Mouse (Mus musculus) liver, embryonic 18 days (tissue): ENCODE measurements around the gene Gipr. TPM values are rescaled to one million over a fixed set of nuclear protein-coding genes. Genes with fewer than 3 reads are reported as not detected.

Experiments used
- polyA plus RNA-seq: library from polyadenylated mRNA; depleted of rRNA; stranded (reverse); fragments of >200 nt; gene quantifications from 2 replicates; pipeline ENCODE4 v1.2.3, GENCODE M21; 2012; rRNA removed

Gipr gene
- polyA plus RNA-seq: 1.00 and 2.3 TPM in 2 replicates

GRCm38 (mm10) chr7:19165656-19166423 is at the start of gene Gipr:
Gene Gipr (minus strand): TSS chr7:19166127.

GRCm38 (mm10) chr7:19211996-19212755 is 46.2 kb upstream of the Gipr start, which contains the start of gene Gpr4:
Gene Gpr4 (plus strand): TSS chr7:19212538.

GRCm38 (mm10) chr7:19175708-19176515 is 10.0 kb upstream of the Gipr start, which contains the start of gene Eml2:
Gene Eml2 (plus strand): TSS chr7:19176421.

GRCm38 (mm10) chr7:19149626-19150025 is 16.3 kb downstream of the Gipr start, which contains the start of gene Snrpd2:
Gene Snrpd2 (plus strand): TSS chr7:19149722.

GRCm38 (mm10) chr7:19148875-19149541 is 16.9 kb downstream of the Gipr start, which contains the start of gene Qpctl:
Gene Qpctl (minus strand): TSS chr7:19149291.

GRCm38 (mm10) chr7:19119631-19120429 is 46.1 kb downstream of the Gipr start, which contains the start of gene Fbxo46:
Gene Fbxo46 (plus strand): TSS chr7:19119859.

GRCm38 (mm10) chr7:19118028-19118771 is 47.7 kb downstream of the Gipr start, which contains the start of gene Gm4969:
Gene Gm4969 (minus strand): TSS chr7:19118368.

Other genes with a start within 250 kb of the Gipr start
- gene Nova2, start 240.2 kb downstream of the Gipr start, polyA plus RNA-seq: 0.08 and 0.13 TPM in 2 replicates
- gene Nanos2, start 178.7 kb downstream of the Gipr start, polyA plus RNA-seq: not detected in 2 replicates
- gene Mypop, start 174.9 kb downstream of the Gipr start, polyA plus RNA-seq: 0.18 and 0.19 TPM in 2 replicates
- 7.0 and 7.7 TPM in 2 replicates for gene Irf2bp1, start 162.1 kb downstream of the Gipr start, polyA plus RNA-seq
- gene Foxa3, start 142.6 kb downstream of the Gipr start, polyA plus RNA-seq: 33.5 and 37.3 TPM in 2 replicates
- 22.4 and 28.2 TPM in 2 replicates for gene Sympk, start 141.8 kb downstream of the Gipr start, polyA plus RNA-seq
- not detected in 2 replicates for gene Rsph6a, start 111.4 kb downstream of the Gipr start, polyA plus RNA-seq
- gene Dmwd, start 89.9 kb downstream of the Gipr start, polyA plus RNA-seq: 17.7 and 21.3 TPM in 2 replicates
- gene Dmpk, start 82.3 kb downstream of the Gipr start, polyA plus RNA-seq: 28.8 and 30.2 TPM in 2 replicates
- 5.0 and 6.1 TPM in 2 replicates for gene Six5, start 71.5 kb downstream of the Gipr start, polyA plus RNA-seq
- gene Gm4969, start 47.8 kb downstream of the Gipr start, polyA plus RNA-seq: 0.11 and 0.14 TPM in 2 replicates
- gene Fbxo46, start 46.3 kb downstream of the Gipr start, polyA plus RNA-seq: 2.1 and 2.2 TPM in 2 replicates
- gene Qpctl, start 16.8 kb downstream of the Gipr start, polyA plus RNA-seq: 2.8 and 3.1 TPM in 2 replicates
- gene Snrpd2, start 16.4 kb downstream of the Gipr start, polyA plus RNA-seq: 42.5 and 46.3 TPM in 2 replicates
- gene Eml2, start 10.3 kb upstream of the Gipr start, polyA plus RNA-seq: 11.2 and 12.9 TPM in 2 replicates
- 0.94 and 0.97 TPM in 2 replicates for gene Gpr4, start 46.4 kb upstream of the Gipr start, polyA plus RNA-seq
- 6.5 TPM in 2 replicates for gene Opa3, start 62.2 kb upstream of the Gipr start, polyA plus RNA-seq
- 46.0 and 54.2 TPM in 2 replicates for gene Vasp, start 105.7 kb upstream of the Gipr start, polyA plus RNA-seq
- 0.06 and 0.12 TPM in 2 replicates for gene Ppm1n, start 113.9 kb upstream of the Gipr start, polyA plus RNA-seq
- gene Rtn2, start 116.5 kb upstream of the Gipr start, polyA plus RNA-seq: 3.1 and 3.7 TPM in 2 replicates
- gene Fosb, start 143.9 kb upstream of the Gipr start, polyA plus RNA-seq: 0.05 TPM in 2 replicates
- 7.9 and 9.1 TPM in 2 replicates for gene Ercc1, start 178.7 kb upstream of the Gipr start, polyA plus RNA-seq
- 4.4 TPM in 2 replicates for gene Cd3eap, start 193.4 kb upstream of the Gipr start, polyA plus RNA-seq
- 0.73 and 1.9 TPM in 2 replicates for gene Ppp1r13l, start 193.6 kb upstream of the Gipr start, polyA plus RNA-seq
- gene Ercc2, start 215.9 kb upstream of the Gipr start, polyA plus RNA-seq: 10.3 and 12.5 TPM in 2 replicates
- gene Klc3, start 238.0 kb upstream of the Gipr start, polyA plus RNA-seq: 0.85 TPM in 2 replicates
- gene Ckm, start 238.6 kb upstream of the Gipr start, polyA plus RNA-seq: 0.31 and 2.5 TPM in 2 replicates